Comparison of ENCODE assay signal across 24 mouse cellular contexts in genomic region chr9:47715415-47715814, GRCm38 (mm10).
DNase-seq lines count a peak whose midpoint lies in the region; ATAC-seq and TF ChIP-seq lines count a peak whose summit lies in the region.
"Had no signal": no experiment of that assay in that cellular context is flagged by ENCODE, and none has a peak within 500 bp of the region (broad histone marks: within the 10 kb centered on the region; RNA-seq: fewer than 3 reads in every experiment).

No protein-coding gene starts in this region.

- in situ Hi-C loops in Patski (cut with MboI; ENCODE audit: low pct_unique_long_range_greater_than_20kb): loop anchor here (25.0 kb wide), 2 partner anchors 278 to 1353 kb away; no protein-coding TSS in a partner anchor

- H3K36me3 ChIP-seq in hindbrain, embryonic 12.5 days: no peaks in the 10 kb centered on the region
- H3K36me3 ChIP-seq in hindbrain, embryonic 14.5 days (replicated peaks; ENCODE audit: control insufficient read depth, insufficient read depth): no peaks in the 10 kb centered on the region
- H3K36me3 ChIP-seq: embryonic facial prominence, embryonic 12.5 days; embryonic facial prominence, embryonic 15.5 days; forebrain, embryonic 12.5 days; forebrain, embryonic 15.5 days; heart, embryonic 12.5 days; heart, embryonic 15.5 days had no signal

- no peak overlapping the region for H3K4me2 ChIP-seq in hindbrain, embryonic 12.5 days (replicated peaks)
- H3K4me2 ChIP-seq in hindbrain, embryonic 14.5 days (replicated peaks): no peak overlapping the region
- H3K4me2 ChIP-seq: embryonic facial prominence, embryonic 12.5 days; embryonic facial prominence, embryonic 15.5 days; forebrain, embryonic 12.5 days; forebrain, embryonic 15.5 days; heart, embryonic 12.5 days; heart, embryonic 15.5 days had no signal

- whole genome bisulfite sequencing in hindbrain, embryonic 12.5 days: 90% methylated on average over 3 of the region's 3 CpGs
- WGBS in hindbrain, embryonic 14.5 days: 82% methylated on average over 3 of the region's 3 CpGs

- POLR2A ChIA-PET in Patski (lab: Charles Lee): no interaction called here

- peaks cover 39% of the 10 kb centered on the region for H3K4me1 ChIP-seq in hindbrain, embryonic 12.5 days
- peaks cover 30% of the 10 kb centered on the region; the same call in 1 of the 2 replicates for H3K4me1 ChIP-seq in hindbrain, embryonic 14.5 days (replicated peaks; ENCODE audit: control insufficient read depth, insufficient read depth, low read length)
- H3K4me1 ChIP-seq: heart, embryonic 12.5 days; heart, embryonic 15.5 days had no signal

- CTCF ChIA-PET in Patski (lab: Charles Lee): no interaction called here

- H3K9ac ChIP-seq in hindbrain, embryonic 12.5 days: no peak overlapping the region
- no peak overlapping the region for H3K9ac ChIP-seq in hindbrain, embryonic 14.5 days
- H3K9ac ChIP-seq: embryonic facial prominence, embryonic 12.5 days; embryonic facial prominence, embryonic 15.5 days; forebrain, embryonic 12.5 days; forebrain, embryonic 15.5 days; heart, embryonic 12.5 days; heart, embryonic 15.5 days had no signal

- no peak overlapping the region for H3K4me3 ChIP-seq in hindbrain, embryonic 12.5 days
- H3K4me3 ChIP-seq in hindbrain, embryonic 14.5 days (replicated peaks; ENCODE audit: low read length): no peak overlapping the region
- H3K4me3 ChIP-seq: embryonic facial prominence, embryonic 12.5 days; embryonic facial prominence, embryonic 15.5 days; forebrain, embryonic 12.5 days; forebrain, embryonic 15.5 days; heart, embryonic 12.5 days; heart, embryonic 15.5 days had no signal

- ATAC-seq in hindbrain, embryonic 12.5 days (ENCODE audit: low FRiP score): no peak
- ATAC-seq in hindbrain, embryonic 14.5 days (ENCODE audit: low FRiP score): no peak
- ATAC-seq in Patski: peak; percentile 92
- ATAC-seq in erythroid progenitor cell, adult 5-6 weeks (replicated peaks; ENCODE audit: low FRiP score, poor library complexity, severe bottlenecking): no peak
- ATAC-seq: forebrain, embryonic 15.5 days; hindbrain, postnatal 0 days; inflammation-experienced regulatory T-cells, adult 6 months had no signal

- DNase-seq in hindbrain, embryonic 14.5 days (ENCODE audit: low spot score): no peak
- peak; percentile 47 for DNase-seq in kidney, adult 9 months
- DNase-seq in kidney, adult 11 months: no peak
- no peak for DNase-seq in Patski (ENCODE audit: low read depth, low spot score)
- DNase-seq: adrenal gland, postnatal 10 days; adrenal gland, postnatal 36 days; cerebellum, adult 11 months; cerebellum, adult 2 months; cerebellum, adult 9-11 months; cerebellum, postnatal 25 days; gastrocnemius, postnatal 25 days; heart, adult 18-20 months; heart, postnatal 10 days; heart, postnatal 36 days had no signal

- H3K27me3 ChIP-seq in hindbrain, embryonic 12.5 days: no peaks in the 10 kb centered on the region
- no peaks in the 10 kb centered on the region for H3K27me3 ChIP-seq in hindbrain, embryonic 14.5 days (ENCODE audit: control insufficient read depth, insufficient read depth, low read length)
- no peaks in the 10 kb centered on the region for H3K27me3 ChIP-seq in Patski
- H3K27me3 ChIP-seq: embryonic facial prominence, embryonic 12.5 days; embryonic facial prominence, embryonic 15.5 days; forebrain, embryonic 15.5 days; heart, embryonic 12.5 days; heart, embryonic 15.5 days had no signal

- H3K9me3 ChIP-seq in hindbrain, embryonic 12.5 days (replicated peaks): no peaks in the 10 kb centered on the region
- H3K9me3 ChIP-seq in hindbrain, embryonic 14.5 days (ENCODE audit: control insufficient read depth, low read length): no peaks in the 10 kb centered on the region
- H3K9me3 ChIP-seq: embryonic facial prominence, embryonic 12.5 days; embryonic facial prominence, embryonic 15.5 days; forebrain, embryonic 12.5 days; forebrain, embryonic 15.5 days; heart, embryonic 12.5 days; heart, embryonic 15.5 days had no signal

- H3K27ac ChIP-seq in hindbrain, embryonic 12.5 days: peak overlapping the region; percentile 41
- no peak overlapping the region for H3K27ac ChIP-seq in hindbrain, embryonic 14.5 days
- H3K27ac ChIP-seq: embryonic facial prominence, embryonic 12.5 days; embryonic facial prominence, embryonic 15.5 days; forebrain, embryonic 12.5 days; forebrain, embryonic 15.5 days; heart, embryonic 15.5 days; hindbrain, postnatal 0 days had no signal

- no peak for TF ChIP-seq CTCF in Patski (IDR thresholded peaks at IDR 0.05)
